10 mouse cellular contexts compared by ENCODE assay signal in the genomic region with DNA sequence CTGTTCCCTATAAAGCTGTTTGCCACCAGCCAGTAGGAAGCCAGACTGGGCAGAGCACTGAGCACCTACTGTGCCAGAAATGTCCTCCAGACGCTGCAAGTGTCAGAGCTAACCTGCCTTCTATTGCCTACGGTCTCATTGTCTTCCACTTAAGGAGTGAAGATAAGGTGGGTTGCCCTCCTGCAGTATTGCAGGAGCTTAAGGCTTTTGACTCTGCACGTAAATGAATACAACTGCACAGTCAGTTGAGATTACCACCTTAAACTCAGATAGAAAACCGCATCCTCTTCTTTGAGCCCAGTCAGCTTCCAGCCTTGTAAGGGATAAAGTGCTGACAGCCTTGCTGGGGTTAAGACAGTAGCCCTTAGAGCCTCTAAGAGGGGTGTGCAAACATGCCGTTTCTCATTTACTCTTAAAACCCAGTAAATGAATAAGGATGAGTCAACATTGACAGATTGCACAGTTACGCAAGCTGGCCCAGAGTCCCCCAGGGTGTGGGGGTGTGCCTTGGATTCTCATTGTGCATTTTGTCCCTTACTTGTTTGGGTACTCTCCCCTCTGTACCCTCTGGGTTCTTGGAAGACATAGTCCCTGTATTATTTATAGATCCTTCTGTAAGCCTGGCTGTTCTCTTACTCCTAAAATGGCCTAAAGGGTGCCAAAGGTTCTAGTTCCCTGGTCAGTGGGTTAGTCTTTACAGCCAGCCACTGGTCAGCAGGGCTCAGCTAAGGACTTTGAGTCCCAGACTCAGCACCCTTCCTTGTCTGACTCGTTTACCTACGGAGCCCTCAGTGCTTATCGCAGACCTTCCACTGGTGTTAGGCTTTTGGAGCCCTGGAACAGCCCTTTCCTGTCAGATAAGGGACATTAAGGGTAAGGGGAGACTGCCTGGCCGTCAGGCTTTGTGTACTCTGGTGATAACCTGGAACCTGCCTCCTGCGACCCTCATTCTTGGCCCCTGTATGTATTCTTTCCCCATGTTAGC. TPM values are rescaled to one million over a fixed set of nuclear protein-coding genes. Genes with fewer than 3 reads are reported as not detected.
DNase-seq lines count a peak whose midpoint lies in the region; ATAC-seq and TF ChIP-seq lines count a peak whose summit lies in the region.
"Had no signal": no experiment of that assay in that cellular context is flagged by ENCODE, and none has a peak within 500 bp of the region (broad histone marks: within the 10 kb centered on the region; RNA-seq: fewer than 3 reads in every experiment).

No protein-coding gene starts in this region.

- peak overlapping the region; percentile 4; the same call in 1 of the 2 replicates for H3K27ac ChIP-seq in heart, postnatal 0 days (ENCODE audit: low read depth)
- H3K27ac ChIP-seq in stomach, postnatal 0 days (replicated peaks): 0 out of 2 replicates have a peak overlapping the region, but pooled peaks have one; percentile 9
- H3K27ac ChIP-seq: heart, embryonic 15.5 days; limb, embryonic 13.5 days had no signal

- H3K9me3 ChIP-seq in megakaryocyte, embryonic 14.5 days: no peaks in the 10 kb centered on the region
- H3K9me3 ChIP-seq in heart, postnatal 0 days (replicated peaks; ENCODE audit: control insufficient read depth, low read length): no peaks in the 10 kb centered on the region
- no peaks in the 10 kb centered on the region for H3K9me3 ChIP-seq in stomach, postnatal 0 days (ENCODE audit: control insufficient read depth, low read length)
- H3K9me3 ChIP-seq: heart, embryonic 15.5 days; limb, embryonic 13.5 days had no signal

- TF ChIP-seq EP300 in heart, postnatal 0 days (IDR thresholded peaks at IDR 0.05; ENCODE audit: low read depth): no peak
- no peak for TF ChIP-seq EP300 in stomach, postnatal 0 days (optimal IDR thresholded peaks at IDR 0.05)

- no peak overlapping the region for H3K4me2 ChIP-seq in heart, postnatal 0 days (ENCODE audit: low read depth, low read length)
- H3K4me2 ChIP-seq in stomach, postnatal 0 days (replicated peaks; ENCODE audit: low read depth): 0 out of 2 replicates have a peak overlapping the region, but pooled peaks have one; percentile 3
- H3K4me2 ChIP-seq: heart, embryonic 15.5 days; limb, embryonic 13.5 days had no signal

- H3K9ac ChIP-seq in heart, postnatal 0 days (replicated peaks; ENCODE audit: low read depth, low read length): no peak overlapping the region
- no peak overlapping the region for H3K9ac ChIP-seq in stomach, postnatal 0 days (ENCODE audit: low read length)
- H3K9ac ChIP-seq: heart, embryonic 15.5 days; limb, embryonic 13.5 days had no signal

- no peaks in the 10 kb centered on the region for H3K27me3 ChIP-seq in megakaryocyte, embryonic 14.5 days (replicated peaks)
- H3K27me3 ChIP-seq in heart, postnatal 0 days (ENCODE audit: control insufficient read depth, insufficient read depth, low read length): no peaks in the 10 kb centered on the region
- no peaks in the 10 kb centered on the region for H3K27me3 ChIP-seq in stomach, postnatal 0 days (ENCODE audit: control insufficient read depth, insufficient read depth, low read length)
- H3K27me3 ChIP-seq: heart, embryonic 15.5 days; limb, embryonic 13.5 days had no signal

- ATAC-seq in megakaryocyte, adult 5-6 weeks (ENCODE audit: poor library complexity, severe bottlenecking): no peak
- ATAC-seq in heart, postnatal 0 days (ENCODE audit: insufficient read depth, low read depth): 0 out of 2 replicates have a peak, but pooled peaks have one; percentile 31
- ATAC-seq in stomach, postnatal 0 days (ENCODE audit: low FRiP score, low TSS enrichment): peak; percentile 44; the same call in 1 of the 2 replicates

- 34% methylated on average over 11 of the region's 11 CpGs for WGBS in heart, postnatal 0 days
- WGBS in stomach, postnatal 0 days: 38% methylated on average over 11 of the region's 11 CpGs

- peak; percentile 34 for DNase-seq in gastrocnemius, adult 18-20 months (ENCODE audit: low spot score)
- DNase-seq in gastrocnemius, postnatal 10 days: no peak
- no peak for DNase-seq in heart, postnatal 0 days (ENCODE audit: low spot score)
- no peak for DNase-seq in stomach, postnatal 0 days (ENCODE audit: low spot score)
- DNase-seq in thymus, postnatal 14 days: no peak
- DNase-seq in left cerebral cortex, postnatal 10 days (ENCODE audit: extremely low spot score in 1 of 2, low spot score in 2 of 2): no peak

- intact Hi-C loops in left cerebral cortex, postnatal 10 days (cut with DNase I): no loop called here

- H3K4me3 ChIP-seq in megakaryocyte, embryonic 14.5 days (replicated peaks): peak overlapping the region; percentile 44
- no peak overlapping the region for H3K4me3 ChIP-seq in heart, postnatal 0 days (ENCODE audit: low read depth, low read length)
- no peak overlapping the region for H3K4me3 ChIP-seq in stomach, postnatal 0 days (ENCODE audit: low read depth, low read length)
- H3K4me3 ChIP-seq: heart, embryonic 15.5 days; limb, embryonic 13.5 days had no signal

- H3K36me3 ChIP-seq in megakaryocyte, embryonic 14.5 days (replicated peaks; ENCODE audit: low read length): peaks cover 97% of the 10 kb centered on the region
- H3K36me3 ChIP-seq in heart, postnatal 0 days (replicated peaks; ENCODE audit: control insufficient read depth, insufficient read depth, low read length): peaks cover 56% of the 10 kb centered on the region
- H3K36me3 ChIP-seq in stomach, postnatal 0 days (ENCODE audit: control insufficient read depth, insufficient read depth, low read length): peaks cover under 1% of the 10 kb centered on the region; the same call in 1 of the 2 replicates

- TF ChIP-seq CTCF in heart, postnatal 0 days (IDR thresholded peaks at IDR 0.05; ENCODE audit: low read depth): no peak
- TF ChIP-seq CTCF in stomach, postnatal 0 days (IDR thresholded peaks at IDR 0.05; ENCODE audit: low read depth): no peak

- H3K4me1 ChIP-seq in megakaryocyte, embryonic 14.5 days: peaks cover 48% of the 10 kb centered on the region
- peaks cover 15% of the 10 kb centered on the region for H3K4me1 ChIP-seq in heart, postnatal 0 days (ENCODE audit: control insufficient read depth, insufficient read depth)
- H3K4me1 ChIP-seq in stomach, postnatal 0 days (replicated peaks; ENCODE audit: control insufficient read depth, insufficient read depth): no peaks in the 10 kb centered on the region
- H3K4me1 ChIP-seq: limb, embryonic 13.5 days had no signal

RNA-seq across cellular contexts. Expression of a gene that starts 12.8 kb away (rescaled TPM):
- 1 to 10 TPM in 1 of 2 experiments, not detected in 1; 3.5 TPM for total RNA-seq in gastrocnemius, adult 18-20 months (2021)
- 1 to 10 TPM in 1 of 2 experiments, under 1 TPM in 1; 0.47 to 8.2 TPM for total RNA-seq in gastrocnemius, postnatal 10 days (2021)
- 1.4 and 1.8 TPM in 2 replicates for polyA plus RNA-seq in megakaryocyte, embryonic 14.5 days (2012; ENCODE audit: insufficient read depth, low replicate concordance)
- total RNA-seq in megakaryocyte, adult 5-6 weeks (2015): not detected in 2 replicates
- total RNA-seq in megakaryocyte, adult 5-6 weeks (2017): not detected in 2 replicates
- total RNA-seq in heart, postnatal 0 days (2014; rRNA removed; ENCODE audit: low replicate concordance): 0.62 TPM in 1 of 2 replicates, not detected in the other
- 1.0 and 1.8 TPM in 2 replicates for polyA plus RNA-seq in heart, postnatal 0 days (2015; fragmentation: Nextera tagmentation; extraction: Ambion mirVana)
- polyA plus RNA-seq in stomach, postnatal 0 days (2015; fragmentation: Nextera tagmentation; extraction: Ambion mirVana): 318 and 335 TPM in 2 replicates
- under 1 TPM; 0.47 to 0.56 TPM for total RNA-seq in left cerebral cortex, postnatal 10 days (2021)

RNA-seq across cellular contexts. Expression of a gene that starts 19.8 kb away (rescaled TPM):
- total RNA-seq in gastrocnemius, adult 18-20 months (2021): 1 to 10 TPM in 1 of 2 experiments, not detected in 1; 1.8 TPM
- total RNA-seq in gastrocnemius, postnatal 10 days (2021): not detected
- polyA plus RNA-seq in megakaryocyte, embryonic 14.5 days (2012; ENCODE audit: insufficient read depth, low replicate concordance): not detected in 2 replicates
- not detected in 2 replicates for total RNA-seq in megakaryocyte, adult 5-6 weeks (2015)
- total RNA-seq in megakaryocyte, adult 5-6 weeks (2017): not detected in 2 replicates
- not detected in 2 replicates for total RNA-seq in heart, postnatal 0 days (2014; rRNA removed; ENCODE audit: low replicate concordance)
- polyA plus RNA-seq in heart, postnatal 0 days (2015; fragmentation: Nextera tagmentation; extraction: Ambion mirVana): not detected in 2 replicates
- 0.58 and 1.2 TPM in 2 replicates for polyA plus RNA-seq in stomach, postnatal 0 days (2015; fragmentation: Nextera tagmentation; extraction: Ambion mirVana)
- not detected for total RNA-seq in left cerebral cortex, postnatal 10 days (2021)
- polyA plus RNA-seq: heart, embryonic 15.5 days; limb, embryonic 13.5 days had no signal

RNA-seq across cellular contexts. Expression of a gene that starts 24.9 kb away (rescaled TPM):
- total RNA-seq in gastrocnemius, adult 18-20 months (2021): not detected
- not detected for total RNA-seq in gastrocnemius, postnatal 10 days (2021)
- not detected in 2 replicates for polyA plus RNA-seq in megakaryocyte, embryonic 14.5 days (2012; ENCODE audit: insufficient read depth, low replicate concordance)
- total RNA-seq in megakaryocyte, adult 5-6 weeks (2015): not detected in 2 replicates
- total RNA-seq in megakaryocyte, adult 5-6 weeks (2017): not detected in 2 replicates
- total RNA-seq in heart, postnatal 0 days (2014; rRNA removed; ENCODE audit: low replicate concordance): 0.89 and 6.6 TPM in 2 replicates
- not detected in 2 replicates for polyA plus RNA-seq in heart, postnatal 0 days (2015; fragmentation: Nextera tagmentation; extraction: Ambion mirVana)
- 13.7 and 20.3 TPM in 2 replicates for polyA plus RNA-seq in stomach, postnatal 0 days (2015; fragmentation: Nextera tagmentation; extraction: Ambion mirVana)
- total RNA-seq in left cerebral cortex, postnatal 10 days (2021): not detected

RNA-seq across cellular contexts. Expression of a gene that starts 52.8 kb away (rescaled TPM):
- total RNA-seq in gastrocnemius, adult 18-20 months (2021): under 1 TPM in 1 of 2 experiments, not detected in 1; 1.00 TPM
- not detected for total RNA-seq in gastrocnemius, postnatal 10 days (2021)
- polyA plus RNA-seq in megakaryocyte, embryonic 14.5 days (2012; ENCODE audit: insufficient read depth, low replicate concordance): not detected in 2 replicates
- not detected in 2 replicates for total RNA-seq in megakaryocyte, adult 5-6 weeks (2015)
- total RNA-seq in megakaryocyte, adult 5-6 weeks (2017): 0.11 TPM in 1 of 2 replicates, not detected in the other
- total RNA-seq in heart, postnatal 0 days (2014; rRNA removed; ENCODE audit: low replicate concordance): 0.23 and 0.80 TPM in 2 replicates
- 0.14 TPM in 1 of 2 replicates, not detected in the other for polyA plus RNA-seq in heart, postnatal 0 days (2015; fragmentation: Nextera tagmentation; extraction: Ambion mirVana)
- polyA plus RNA-seq in stomach, postnatal 0 days (2015; fragmentation: Nextera tagmentation; extraction: Ambion mirVana): 0.47 and 1.0 TPM in 2 replicates
- total RNA-seq in left cerebral cortex, postnatal 10 days (2021): not detected
- polyA plus RNA-seq: heart, embryonic 15.5 days; limb, embryonic 13.5 days had no signal

RNA-seq across cellular contexts. Expression of a gene that starts 57.2 kb away (rescaled TPM):
- 10 to 100 TPM; 27.9 to 28.5 TPM for total RNA-seq in gastrocnemius, adult 18-20 months (2021)
- total RNA-seq in gastrocnemius, postnatal 10 days (2021): 10 to 100 TPM; 17.0 to 17.9 TPM
- 4.3 and 19.8 TPM in 2 replicates for polyA plus RNA-seq in megakaryocyte, embryonic 14.5 days (2012; ENCODE audit: insufficient read depth, low replicate concordance)
- 23.5 and 23.8 TPM in 2 replicates for total RNA-seq in megakaryocyte, adult 5-6 weeks (2015)
- total RNA-seq in megakaryocyte, adult 5-6 weeks (2017): 26.3 and 28.8 TPM in 2 replicates
- 19.3 and 22.2 TPM in 2 replicates for total RNA-seq in heart, postnatal 0 days (2014; rRNA removed; ENCODE audit: low replicate concordance)
- polyA plus RNA-seq in heart, postnatal 0 days (2015; fragmentation: Nextera tagmentation; extraction: Ambion mirVana): 23.6 and 25.6 TPM in 2 replicates
- 30.8 and 32.6 TPM in 2 replicates for polyA plus RNA-seq in stomach, postnatal 0 days (2015; fragmentation: Nextera tagmentation; extraction: Ambion mirVana)
- total RNA-seq in left cerebral cortex, postnatal 10 days (2021): 10 to 100 TPM; 38.9 to 41.3 TPM
